Mouse (Mus musculus) midbrain, embryonic 11.5 days (tissue): ENCODE results near the gene Vps51. TPM values are rescaled to one million over a fixed set of nuclear protein-coding genes. Genes with fewer than 3 reads are reported as not detected.

ENCODE experiments used
- ATAC-seq: fragments of 200-750 bp; cut with Nextera tagmentation; 2 replicates; pipeline ENCODE4 v1.8.0; 2017; ENCODE audit warnings: moderate TSS enrichment, moderate library complexity; ENCODE audit not compliant: low FRiP score
- DNase-seq: peaks from one replicate; pipeline ENCODE4 v3.0.0; 2015; ENCODE audit warnings: low spot score; ENCODE audit errors: missing footprints
- H3K27ac ChIP-seq: fragments of 300-500 bp; sonication (generic); 2 replicates; pipeline ENCODE4 v1.5.1; 2014; ENCODE audit warnings: low read depth, low read length
- H3K27me3 ChIP-seq: fragments of 300-500 bp; sonication (generic); 2 replicates; pipeline ENCODE4 v1.6.1; 2014; ENCODE audit warnings: mild to moderate bottlenecking, low read length, moderate library complexity, mixed read lengths; ENCODE audit not compliant: control insufficient read depth, insufficient read depth
- H3K36me3 ChIP-seq: fragments of 300-500 bp; sonication (generic); 2 replicates; pipeline ENCODE4 v1.6.1; 2014; ENCODE audit warnings: mild to moderate bottlenecking, low read length, moderate library complexity, mixed read lengths; ENCODE audit not compliant: control insufficient read depth, insufficient read depth
- H3K4me1 ChIP-seq: fragments of 300-500 bp; sonication (generic); 2 replicates; pipeline ENCODE4 v1.6.1; 2014; ENCODE audit warnings: low read length; ENCODE audit not compliant: control insufficient read depth, insufficient read depth
- H3K4me2 ChIP-seq: fragments of 300-500 bp; sonication (generic); 2 replicates; pipeline ENCODE4 v1.6.1; 2014; ENCODE audit warnings: mild to moderate bottlenecking, moderate library complexity
- H3K4me3 ChIP-seq: fragments of 300-500 bp; sonication (generic); 2 replicates; pipeline ENCODE4 v1.5.1; 2014; ENCODE audit warnings: low read depth, low read length
- H3K9ac ChIP-seq: fragments of 300-500 bp; sonication (generic); 2 replicates; pipeline ENCODE4 v1.6.1; 2014; ENCODE audit warnings: low read length
- H3K9me3 ChIP-seq: fragments of 300-500 bp; sonication (generic); 2 replicates; pipeline ENCODE4 v1.6.1; 2016; ENCODE audit warnings: low read length; ENCODE audit not compliant: control insufficient read depth
- WGBS: fragments of 180-500 bp; shearing (Covaris S2); extraction: QIAGEN DNeasy Blood & Tissue Kit; methylation state at CpG from one replicate; pipeline ENCODE4 v1.1.7; 2014; 5-methylcytosine and 5-hydroxymethylcytosine counted together
- polyA plus RNA-seq: library from polyadenylated mRNA; unstranded; fragments of >200 nt; fragmentation: Nextera tagmentation; extraction: Ambion mirVana; gene quantifications from 2 replicates; pipeline ENCODE4 v1.2.1, GENCODE M21; 2014

Gene Vps51
- polyA plus RNA-seq, 1 experiment from 2014 or later: 48.3 TPM

DNA sequence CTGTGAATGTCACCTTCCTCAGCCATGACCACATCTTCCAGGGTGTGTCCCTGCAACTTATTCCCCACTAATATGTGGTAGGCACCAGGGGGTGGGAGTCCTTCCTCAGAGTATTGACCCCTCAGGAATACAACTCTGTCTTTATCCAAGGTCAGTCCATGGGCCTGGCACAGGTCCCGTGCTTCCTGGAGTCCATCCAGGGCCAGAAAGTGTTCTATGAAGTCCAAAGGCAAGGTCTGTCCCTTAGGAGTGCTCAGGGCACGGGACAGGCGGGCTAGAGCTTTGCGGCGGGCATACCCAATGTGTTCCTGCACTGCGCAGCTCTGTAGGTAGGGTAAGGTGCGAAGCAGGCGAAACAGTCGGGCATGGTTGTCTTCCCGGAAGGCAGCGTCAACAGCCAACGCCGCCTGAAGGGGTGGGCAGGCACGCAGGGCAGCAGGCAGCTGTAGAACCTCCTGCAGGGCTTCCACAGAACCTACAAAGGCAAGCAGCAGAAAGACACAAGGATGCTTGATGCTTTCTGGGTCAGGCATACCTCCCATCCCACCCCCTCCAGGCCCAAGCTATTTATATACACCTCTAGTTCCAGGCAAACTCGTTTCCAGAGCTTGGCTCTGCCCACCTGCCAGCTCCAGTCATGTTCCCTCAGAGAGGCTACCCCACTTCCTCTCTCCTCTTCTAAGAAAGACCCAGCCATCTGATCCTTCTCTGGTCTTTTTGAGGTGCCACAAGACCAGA lies 39.3 kb upstream of the Vps51 start:
- H3K36me3 ChIP-seq: peaks cover 12% of the 10 kb centered on the region; the same call in 1 of the 2 replicates
- no peak overlapping the region for H3K27ac ChIP-seq
- no peak for ATAC-seq
- no peaks in the 10 kb centered on the region for H3K27me3 ChIP-seq
- 94% methylated on average over 15 of the region's 15 CpGs for whole genome bisulfite sequencing
- H3K4me1 ChIP-seq: peaks cover 8% of the 10 kb centered on the region
- 0 out of 2 replicates have a peak overlapping the region, but pooled peaks have one; percentile 81 for H3K4me3 ChIP-seq
- DNase-seq: peak; percentile 28
- H3K9me3 ChIP-seq: no peaks in the 10 kb centered on the region
- H3K9ac ChIP-seq: no peak overlapping the region
- H3K4me2 ChIP-seq: no peak overlapping the region

DNA sequence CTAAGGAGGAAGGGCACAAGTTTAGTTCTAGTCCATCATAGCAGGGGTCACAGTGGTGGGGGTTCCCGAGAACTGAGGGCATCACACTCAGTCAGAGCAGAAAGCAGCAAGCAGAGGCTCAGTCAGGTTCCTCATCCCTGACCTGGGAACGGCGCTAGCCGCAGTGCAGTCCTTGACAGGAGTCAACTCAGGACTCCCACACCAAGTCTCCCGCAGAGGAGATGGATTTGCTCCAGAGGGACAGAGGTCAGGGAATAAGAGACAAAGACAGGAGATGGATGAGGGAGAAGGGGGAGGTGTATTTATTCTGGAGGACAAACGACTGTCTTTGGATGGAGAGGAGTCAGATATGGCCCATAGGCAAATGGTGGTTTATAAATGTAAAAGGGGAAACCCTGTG lies 36.1 kb upstream of the Vps51 start:
- Histone ChIP-seq H3K9ac (no peak overlapping the region), H3K36me3 (peaks cover 12% of the 10 kb centered on the region; the same call in 1 of the 2 replicates), H3K4me1 (peaks cover 8% of the 10 kb centered on the region), H3K27ac (no peak overlapping the region), H3K4me3 (no peak overlapping the region), H3K4me2 (no peak overlapping the region), H3K9me3 (no peaks in the 10 kb centered on the region), H3K27me3 (no peaks in the 10 kb centered on the region)
- DNase-seq: peak; percentile 69
- WGBS: 76% methylated on average over 6 of the region's 6 CpGs
- ATAC-seq: no peak

GRCm38 (mm10) chr19:6105586-6105985 lies 28.6 kb upstream of the Vps51 start, which contains the start of gene Naaladl1:
Gene Naaladl1 (plus strand): TSS chr19:6105782.
- Histone ChIP-seq H3K36me3 (no peaks in the 10 kb centered on the region), H3K9me3 (no peaks in the 10 kb centered on the region), H3K4me1 (no peaks in the 10 kb centered on the region), H3K4me3 (no peak within 1 kb of the TSS), H3K9ac (no peak within 1 kb of the TSS), H3K4me2 (no peak within 1 kb of the TSS), H3K27ac (no peak within 1 kb of the TSS), H3K27me3 (no peaks in the 10 kb centered on the region)
- 88% methylated on average over 7 of the region's 7 CpGs for WGBS
- ATAC-seq: no peak
- DNase-seq: no peak

DNA sequence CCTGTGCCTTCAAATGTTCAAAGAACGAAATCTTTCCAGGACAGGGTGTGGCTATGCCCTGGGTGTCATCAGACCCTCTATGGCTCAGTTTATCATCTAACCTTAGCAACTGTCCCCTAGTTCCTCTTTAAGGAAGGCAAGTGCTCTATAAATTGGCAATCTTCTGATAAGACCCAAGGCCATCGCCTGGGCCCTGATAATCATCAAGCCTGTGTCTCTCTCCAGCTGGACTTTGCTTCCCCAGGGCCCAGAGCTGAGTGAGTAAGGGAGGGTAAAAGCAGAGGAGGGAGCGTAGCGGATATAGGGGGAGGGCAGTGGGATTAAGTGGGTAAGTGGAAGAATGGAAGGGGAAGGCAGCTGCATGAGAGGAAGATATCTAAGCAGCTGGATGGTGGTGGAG lies 27.4 kb upstream of the Vps51 start:
- 75% methylated on average over 4 of the region's 4 CpGs for WGBS
- no peak for ATAC-seq
- H3K4me3 ChIP-seq: no peak overlapping the region
- DNase-seq: peak; percentile 28
- H3K4me2 ChIP-seq: no peak overlapping the region
- no peak overlapping the region for H3K9ac ChIP-seq
- H3K27ac ChIP-seq: no peak overlapping the region
- H3K27me3 ChIP-seq: no peaks in the 10 kb centered on the region
- H3K36me3 ChIP-seq: no peaks in the 10 kb centered on the region
- H3K9me3 ChIP-seq: no peaks in the 10 kb centered on the region
- no peaks in the 10 kb centered on the region for H3K4me1 ChIP-seq

DNA sequence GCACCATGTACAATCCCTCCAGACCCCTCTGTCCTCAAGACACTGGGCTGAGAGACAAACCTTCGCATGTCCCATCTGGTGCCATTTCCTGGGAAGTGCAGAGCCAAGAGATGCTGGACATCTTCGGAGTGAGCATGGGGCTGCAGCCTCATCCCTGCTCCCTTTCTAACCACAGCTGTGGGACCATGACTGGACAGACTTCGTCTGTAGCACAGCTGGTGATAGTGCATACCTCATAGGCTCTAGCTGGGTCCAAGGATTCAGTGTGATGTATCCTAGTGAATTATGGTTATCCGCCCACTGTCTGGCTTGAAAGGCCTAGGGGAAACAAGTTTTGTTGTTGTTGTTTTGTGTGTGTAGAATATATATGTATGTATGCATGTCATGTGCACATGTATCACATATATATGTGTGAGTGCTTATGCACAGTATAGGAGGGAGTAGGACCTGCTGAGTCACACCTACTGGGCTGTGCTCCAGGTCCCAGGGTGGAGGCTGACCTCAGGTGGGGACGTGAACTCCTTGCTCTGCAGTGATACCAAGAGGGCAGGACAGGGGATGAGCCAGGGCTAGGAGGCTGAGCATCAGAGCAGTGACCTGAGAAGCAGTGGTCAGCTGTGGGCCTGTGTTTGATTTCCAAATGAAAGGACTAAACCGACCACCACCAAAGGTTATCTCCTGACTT lies 25.3 kb upstream of the Vps51 start:
- Histone ChIP-seq H3K36me3 (no peaks in the 10 kb centered on the region; the same call in none of the 2 replicates), H3K9ac (no peak overlapping the region), H3K4me2 (no peak overlapping the region), H3K4me1 (no peaks in the 10 kb centered on the region), H3K27me3 (no peaks in the 10 kb centered on the region), H3K4me3 (no peak overlapping the region), H3K9me3 (no peaks in the 10 kb centered on the region), H3K27ac (no peak overlapping the region)
- WGBS: 77% methylated on average over 6 of the region's 6 CpGs
- ATAC-seq: no peak
- DNase-seq: peak; percentile 67

- no peaks in the 10 kb centered on the region for H3K9me3 ChIP-seq
- DNase-seq: peak; percentile 47
- no peak for ATAC-seq
These were observed 24.2 kb upstream of the Vps51 start for GRCm38 (mm10) chr19:6101186-6101585.

GRCm38 (mm10) chr19:6097847-6098246 lies 20.8 kb upstream of the Vps51 start:
- WGBS: 89% methylated on average over 3 of the region's 3 CpGs
- Histone ChIP-seq H3K9me3 (no peaks in the 10 kb centered on the region), H3K4me3 (no peak overlapping the region), H3K27me3 (no peaks in the 10 kb centered on the region), H3K36me3 (peaks cover 6% of the 10 kb centered on the region), H3K4me2 (no peak overlapping the region), H3K4me1 (no peaks in the 10 kb centered on the region), H3K9ac (no peak overlapping the region), H3K27ac (no peak overlapping the region)
- ATAC-seq (no peak), DNase-seq (no peak)

More at GRCm38 (mm10) chr19:6101186-6101585, 24.2 kb upstream of the Vps51 start:
- H3K27ac ChIP-seq: no peak overlapping the region
- no peaks in the 10 kb centered on the region for H3K27me3 ChIP-seq
- WGBS: 76% methylated on average over 6 of the region's 6 CpGs
- H3K36me3 ChIP-seq: no peaks in the 10 kb centered on the region; the same call in none of the 2 replicates
- H3K4me1 ChIP-seq: no peaks in the 10 kb centered on the region
- H3K4me3 ChIP-seq: no peak overlapping the region
- no peak overlapping the region for H3K9ac ChIP-seq
- H3K4me2 ChIP-seq: no peak overlapping the region

DNA sequence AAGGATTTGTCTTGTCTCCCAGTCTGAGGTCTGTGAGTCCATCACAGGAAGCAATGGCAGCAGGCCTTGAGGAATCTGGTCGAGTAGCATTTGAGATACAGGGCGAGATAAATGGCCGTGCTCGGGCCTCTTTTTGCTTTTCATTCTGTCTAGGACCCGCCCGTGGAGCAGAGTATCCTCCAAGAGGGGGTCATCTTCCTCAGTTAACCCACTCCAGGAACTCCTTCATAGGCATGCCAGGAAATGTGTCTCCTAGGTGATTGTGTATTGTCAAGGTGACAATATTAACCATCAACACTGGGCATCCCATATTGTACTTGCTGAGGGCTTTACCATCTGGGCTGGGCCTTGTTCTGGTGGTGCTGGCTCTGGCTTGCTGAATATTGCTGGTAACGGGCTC lies 17.1 kb upstream of the Vps51 start, which contains the start of gene AC131692.1:
Gene AC131692.1 (plus strand): TSS at position 301 of the 400 bp plus-strand sequence.
- DNase-seq: no peak
- Histone ChIP-seq H3K27ac (no peak within 1 kb of the TSS), H3K4me3 (no peak within 1 kb of the TSS), H3K4me1 (no peaks in the 10 kb centered on the region), H3K36me3 (peaks cover 15% of the 10 kb centered on the region), H3K4me2 (no peak within 1 kb of the TSS), H3K9ac (no peak within 1 kb of the TSS), H3K9me3 (no peaks in the 10 kb centered on the region), H3K27me3 (no peaks in the 10 kb centered on the region)
- 95% methylated on average over 7 of the region's 7 CpGs for WGBS
- ATAC-seq: no peak

DNA sequence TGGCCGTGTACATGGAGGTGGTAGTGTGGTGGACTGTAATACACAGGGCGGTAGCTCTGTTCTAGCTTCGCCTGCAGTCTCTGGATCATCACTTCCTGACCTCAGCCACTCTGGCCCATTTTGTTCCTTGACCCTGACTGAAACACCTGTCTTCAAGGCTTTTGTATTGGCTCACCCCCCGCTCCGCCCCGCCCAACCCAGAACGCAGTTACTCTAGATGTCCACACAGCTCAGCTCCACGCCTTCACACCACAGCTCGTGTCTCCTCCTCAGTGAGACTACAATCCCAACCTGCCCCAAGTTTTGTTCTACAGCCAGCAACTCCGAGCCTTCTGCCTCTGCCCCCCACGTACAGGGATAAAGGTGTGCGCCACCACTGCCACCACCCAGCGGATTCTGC lies 11.8 kb upstream of the Vps51 start:
- H3K27me3 ChIP-seq: no peaks in the 10 kb centered on the region
- no peak overlapping the region for H3K4me3 ChIP-seq
- ATAC-seq (no peak), DNase-seq (no peak)
- H3K4me2 ChIP-seq: no peak overlapping the region
- peaks cover 10% of the 10 kb centered on the region; the same call in 1 of the 2 replicates for H3K36me3 ChIP-seq
- no peak overlapping the region for H3K27ac ChIP-seq
- 96% methylated on average over 13 of the region's 13 CpGs for WGBS
- no peak overlapping the region for H3K9ac ChIP-seq
- peaks cover 8% of the 10 kb centered on the region for H3K4me1 ChIP-seq
- H3K9me3 ChIP-seq: no peaks in the 10 kb centered on the region
